19 mouse cellular contexts compared by ENCODE assay signal in the genomic region with DNA sequence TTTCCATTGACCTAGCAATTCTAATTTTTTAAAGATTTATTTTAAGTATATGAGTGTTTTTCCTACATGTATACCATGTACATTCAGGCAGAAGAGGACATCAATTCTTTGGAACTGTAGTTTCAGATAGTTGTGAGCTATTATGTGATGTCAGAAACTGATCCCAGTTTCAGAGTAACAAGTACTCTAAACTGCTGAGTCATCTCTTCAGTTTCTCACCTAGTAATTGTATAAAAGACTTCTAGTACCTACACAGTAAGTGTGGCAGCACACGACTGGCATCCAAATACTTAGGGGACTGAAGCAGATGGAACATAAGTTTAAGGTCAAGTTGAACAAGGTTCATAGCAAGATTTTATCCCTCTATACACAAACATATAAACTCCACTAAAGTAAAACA. TPM values are rescaled to one million over a fixed set of nuclear protein-coding genes. Genes with fewer than 3 reads are reported as not detected.
"Had no signal": no experiment of that assay in that cellular context is flagged by ENCODE, and none has a peak within 500 bp of the region (broad histone marks: within the 10 kb centered on the region; RNA-seq: fewer than 3 reads in every experiment).

No protein-coding gene starts in this region.

- H3K4me3 ChIP-seq: midbrain, embryonic 10.5 days; midbrain, embryonic 12.5 days; myocyte; neural tube, embryonic 13.5 days; neural tube, embryonic 15.5 days; stomach, embryonic 15.5 days had no signal

- H3K27me3 ChIP-seq: midbrain, embryonic 12.5 days; neural tube, embryonic 13.5 days; neural tube, embryonic 15.5 days; stomach, embryonic 15.5 days had no signal

- H3K9me3 ChIP-seq: midbrain, embryonic 10.5 days; midbrain, embryonic 12.5 days; neural tube, embryonic 13.5 days; neural tube, embryonic 15.5 days; stomach, embryonic 15.5 days had no signal

- H3K27ac ChIP-seq: midbrain, embryonic 10.5 days; midbrain, embryonic 12.5 days; neural tube, embryonic 13.5 days; neural tube, embryonic 15.5 days; stomach, embryonic 15.5 days; stomach, postnatal 0 days had no signal

- H3K4me1 ChIP-seq: midbrain, embryonic 10.5 days; midbrain, embryonic 12.5 days; neural tube, embryonic 13.5 days; neural tube, embryonic 15.5 days had no signal

- DNase-seq: lung, adult 18-20 months; lung, embryonic 14.5 days; lung, postnatal 10 days; lung, postnatal 4 days; midbrain, embryonic 14.5 days; retina, postnatal 1 day; right cerebral cortex, adult 18-20 months; right cerebral cortex, postnatal 25 days; thymus, adult 2 months; thymus, postnatal 25 days; thymus, postnatal 4 days had no signal

- H3K36me3 ChIP-seq: midbrain, embryonic 12.5 days; neural tube, embryonic 13.5 days; neural tube, embryonic 15.5 days; stomach, embryonic 15.5 days had no signal

- H3K4me2 ChIP-seq: lung, embryonic 14.5 days; midbrain, embryonic 12.5 days; neural tube, embryonic 13.5 days; neural tube, embryonic 15.5 days; stomach, embryonic 15.5 days had no signal

- H3K9ac ChIP-seq: lung, embryonic 14.5 days; midbrain, embryonic 12.5 days; neural tube, embryonic 13.5 days; neural tube, embryonic 15.5 days; stomach, embryonic 15.5 days had no signal

RNA-seq across cellular contexts. Expression of a gene that starts 38.2 kb away (rescaled TPM):
- total RNA-seq: megakaryocyte-erythroid progenitor cell, adult 5-6 weeks had no signal
